Mouse (Mus musculus) small intestine, adult 2 months (tissue): Measurements from ENCODE around the gene Rcn3.

ENCODE experiments used
- CTCF ChIP-seq: fragments of 200-500 bp; IDR thresholded peaks from 2 replicates; pipeline ENCODE4 v1.5.1; 2012; ENCODE audit warnings: low read depth, mild to moderate bottlenecking, control low read depth, inconsistent platforms, low read length, moderate library complexity, mixed read lengths; ENCODE audit not compliant: insufficient replicate concordance, insufficient read length; ENCODE audit errors: extremely low read depth
- POLR2A ChIP-seq: fragments of 200-500 bp; IDR thresholded peaks from 2 replicates; pipeline ENCODE4 v1.6.1; 2012; ENCODE audit warnings: low read depth, mild to moderate bottlenecking, control low read depth, inconsistent platforms, low read length, moderate library complexity

- TF ChIP-seq CTCF, result no peak
- TF ChIP-seq POLR2A, result no peak
Observed at GRCm38 (mm10) chr7:45102441-45102840, 10.4 kb upstream of the Rcn3 start.
